Mouse (Mus musculus) cerebellum, postnatal 4 days (tissue): Measurements from ENCODE around the gene Myh3.

Source experiments
- DNase-seq, 2 experiments: peaks; one replicate each; pipeline ENCODE4 v3.0.0; 2022; ENCODE audit warnings: low spot score in 2 of 2, mixed read lengths in 1 of 2

Gene Myh3

GRCm38 (mm10) chr11:67104714-67105113, 26.6 kb downstream of the Myh3 start:
- no peak for DNase-seq

DNA sequence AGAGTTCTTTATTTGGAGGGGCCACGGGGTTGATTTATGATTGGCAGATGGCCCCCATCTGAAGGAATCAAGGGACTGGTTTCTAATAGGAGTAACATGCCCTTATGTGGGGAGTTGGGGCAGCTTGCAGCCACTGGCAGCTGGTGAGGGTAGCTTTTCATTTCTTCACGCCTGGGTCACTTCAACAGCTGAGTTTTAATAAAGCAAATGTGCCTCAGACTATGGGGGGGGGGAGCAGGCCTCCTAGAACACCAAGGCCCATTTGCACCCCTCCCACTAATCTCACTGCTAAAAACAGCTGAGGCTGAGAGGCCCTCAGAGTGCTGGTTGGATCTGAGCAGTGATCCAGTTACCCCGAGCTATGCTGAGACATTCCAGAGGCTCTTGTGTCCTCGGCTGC, 27.6 kb downstream of the Myh3 start:
- DNase-seq = no peak

GRCm38 (mm10) chr11:67106973-67107372, 28.9 kb downstream of the Myh3 start:
- DNase-seq = no peak

GRCm38 (mm10) chr11:67110168-67110948, 32.3 kb downstream of the Myh3 start:
- peak; percentile 75 to 88 for DNase-seq

- DNase-seq = peak; percentile 44 to 76
Observed at GRCm38 (mm10) chr11:67112019-67112850, 34.1 kb downstream of the Myh3 start.

DNA sequence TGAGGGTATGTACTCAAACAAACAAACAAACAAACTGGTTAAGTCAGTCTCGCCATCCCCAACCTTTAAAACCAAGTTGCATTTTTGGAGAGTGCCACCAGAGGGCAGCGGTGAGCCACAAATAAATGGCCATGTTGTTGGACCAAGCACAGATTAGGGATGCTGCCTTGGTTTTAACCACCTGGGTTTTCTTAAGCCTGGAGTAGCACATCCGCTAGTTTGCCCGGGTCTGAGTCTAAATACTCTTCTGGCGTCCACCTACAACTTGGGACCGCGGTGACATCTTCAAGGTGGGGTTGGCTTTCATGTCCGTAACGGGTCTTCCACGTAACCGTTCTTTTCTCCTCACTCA, 34.7 kb downstream of the Myh3 start:
- DNase-seq = peak; percentile 80 to 85

DNA sequence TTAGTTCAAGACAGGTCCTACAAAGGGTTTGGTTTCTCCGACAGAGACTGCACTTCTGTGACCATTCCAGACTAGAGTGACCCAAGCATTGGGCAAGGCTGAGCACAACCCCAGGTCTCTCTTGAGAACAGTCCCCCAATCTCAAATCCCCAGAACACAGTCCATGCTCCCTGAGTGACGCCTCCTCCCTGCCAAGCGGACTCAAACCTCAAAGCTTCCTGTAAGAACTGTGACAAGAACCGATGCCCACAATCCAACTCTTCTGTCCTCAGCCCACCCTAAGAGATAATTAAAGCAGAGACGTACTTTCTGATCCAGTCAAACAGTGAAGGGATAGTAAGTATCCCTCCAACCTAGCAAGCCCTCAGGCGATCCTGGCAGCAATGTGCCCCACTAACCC, 35.3 kb downstream of the Myh3 start:
- DNase-seq = no peak

DNA sequence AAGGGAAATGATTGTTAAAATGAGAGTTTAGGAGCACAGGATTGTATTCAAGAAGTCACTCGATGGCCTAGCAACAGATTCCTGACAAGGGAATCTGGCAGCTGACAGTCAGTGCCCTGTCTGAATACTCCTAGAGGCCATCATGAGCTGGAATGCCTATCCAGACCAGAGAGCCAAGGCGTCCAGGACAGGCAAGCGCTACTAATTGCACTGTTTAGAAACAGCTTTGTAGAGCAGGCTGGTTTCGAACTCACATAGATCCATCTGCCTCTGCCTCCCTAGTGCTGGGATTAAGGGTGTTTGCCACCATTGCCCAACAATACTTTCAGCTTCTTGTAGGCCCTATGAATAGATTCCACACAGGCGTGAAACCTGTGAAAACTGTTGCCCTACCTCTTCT, 36.2 kb downstream of the Myh3 start:
- DNase-seq = no peak

GRCm38 (mm10) chr11:67114901-67115300, 36.8 kb downstream of the Myh3 start:
- no peak for DNase-seq

- DNase-seq = no peak
Observed at GRCm38 (mm10) chr11:67116725-67117124, 38.6 kb downstream of the Myh3 start.

- DNase-seq = no peak
Observed at GRCm38 (mm10) chr11:67119539-67120070, 41.5 kb downstream of the Myh3 start.

DNA sequence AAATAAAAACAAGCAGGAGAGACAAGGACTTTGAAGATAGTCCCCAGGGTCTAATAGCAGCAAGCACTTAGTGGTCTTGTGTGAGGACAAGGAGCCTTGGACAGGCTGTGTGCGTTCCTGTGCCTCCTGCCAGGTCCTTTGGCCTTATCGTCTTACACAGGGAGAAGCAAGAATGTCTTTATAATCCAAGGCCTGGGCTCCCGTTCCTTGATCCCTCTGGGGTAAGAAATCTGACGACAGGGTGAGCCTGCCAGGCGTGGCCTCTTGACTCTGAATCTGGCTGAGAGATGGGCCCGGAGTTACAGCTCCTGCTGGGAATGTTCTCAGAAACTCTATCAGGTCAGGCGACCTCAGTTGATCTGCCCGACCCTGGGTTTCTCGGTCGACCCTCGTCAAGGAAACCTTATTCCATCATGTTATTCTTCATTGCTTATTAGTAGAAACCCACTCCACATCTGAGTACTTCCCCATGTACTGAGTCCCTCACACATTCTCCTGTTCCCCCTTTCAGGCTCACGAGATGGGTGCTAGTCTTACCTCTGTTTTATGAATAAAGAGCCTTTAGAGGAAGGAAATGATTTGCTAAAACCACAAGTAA, 42.7 kb downstream of the Myh3 start:
- DNase-seq = no peak

DNA sequence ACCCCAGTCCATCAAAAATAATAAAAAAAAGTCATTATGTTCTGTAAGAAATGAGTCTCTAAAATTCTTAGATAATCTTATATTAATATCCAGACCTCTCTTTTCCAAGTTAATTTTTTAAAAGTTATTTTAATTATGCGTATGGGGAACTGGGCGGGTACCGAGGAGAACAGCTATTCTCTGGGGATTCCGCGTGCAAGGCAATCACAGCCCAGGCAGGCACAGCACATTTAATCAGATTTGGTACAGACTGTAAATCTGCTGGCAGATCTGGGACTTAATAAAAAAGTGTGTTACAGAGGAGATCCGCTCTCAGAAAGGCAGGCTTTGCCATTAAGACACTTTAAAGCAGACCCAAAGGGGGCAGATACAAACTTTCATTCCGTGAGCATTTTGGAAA, 46.8 kb downstream of the Myh3 start:
- DNase-seq = no peak

DNA sequence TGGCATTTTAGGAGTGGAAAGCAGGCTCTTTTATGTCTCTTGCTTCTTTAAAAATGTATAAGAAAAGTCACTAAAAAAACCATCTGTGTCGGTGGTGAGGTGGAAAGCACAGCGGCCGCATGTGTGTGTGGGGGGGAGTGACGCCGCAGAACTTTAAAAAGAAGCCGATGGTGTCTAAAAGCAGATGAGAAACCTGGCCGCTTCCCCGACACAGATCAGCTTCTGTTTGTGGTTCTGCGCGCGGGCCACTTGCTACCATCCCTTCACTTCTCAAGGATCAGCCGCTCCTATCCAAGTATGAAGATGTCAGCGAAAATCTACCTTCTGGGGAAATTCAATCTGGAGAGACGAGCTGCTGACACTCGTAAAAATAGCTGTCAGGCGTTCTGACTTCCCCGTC, 47.3 kb downstream of the Myh3 start:
- no peak for DNase-seq

DNA sequence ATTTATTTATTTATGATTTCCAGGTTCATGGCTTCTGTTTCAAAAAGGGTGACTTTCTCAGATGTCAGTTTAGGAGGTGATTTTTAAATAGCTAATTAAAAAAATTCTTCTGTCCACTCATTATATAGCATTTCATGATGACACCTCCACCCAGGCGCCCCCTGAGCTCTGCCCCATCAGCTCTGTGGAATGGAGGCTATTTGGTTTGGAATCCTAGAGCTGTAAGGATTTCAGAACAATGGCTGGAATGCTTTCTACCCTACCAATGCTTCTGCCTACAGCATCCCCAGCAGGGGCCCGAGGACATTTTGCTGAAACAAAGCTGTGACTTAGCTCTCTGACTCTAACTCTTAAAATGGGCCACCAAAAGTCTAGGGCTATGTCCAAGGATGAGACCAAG, 55.4 kb downstream of the Myh3 start:
- no peak for DNase-seq

DNA sequence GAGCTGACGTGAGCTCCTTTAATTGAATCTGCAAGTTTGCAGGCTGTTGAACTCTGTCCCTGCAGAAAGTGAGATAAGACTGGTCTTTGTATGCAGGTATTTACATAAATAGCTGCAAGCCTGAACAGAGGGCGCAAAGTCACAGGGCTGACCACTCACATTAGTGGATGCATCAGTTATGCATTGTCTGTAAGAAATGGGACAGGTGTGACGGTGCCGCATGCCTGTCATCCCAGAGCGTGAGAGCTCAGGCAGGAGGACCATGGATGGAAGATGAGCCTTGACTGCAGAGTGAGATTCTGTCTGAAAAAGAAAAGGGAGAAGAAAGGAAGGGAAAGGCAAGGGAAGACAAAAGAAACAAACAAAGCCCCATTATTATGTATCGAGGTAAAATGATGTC, 56.6 kb downstream of the Myh3 start:
- DNase-seq = no peak

DNA sequence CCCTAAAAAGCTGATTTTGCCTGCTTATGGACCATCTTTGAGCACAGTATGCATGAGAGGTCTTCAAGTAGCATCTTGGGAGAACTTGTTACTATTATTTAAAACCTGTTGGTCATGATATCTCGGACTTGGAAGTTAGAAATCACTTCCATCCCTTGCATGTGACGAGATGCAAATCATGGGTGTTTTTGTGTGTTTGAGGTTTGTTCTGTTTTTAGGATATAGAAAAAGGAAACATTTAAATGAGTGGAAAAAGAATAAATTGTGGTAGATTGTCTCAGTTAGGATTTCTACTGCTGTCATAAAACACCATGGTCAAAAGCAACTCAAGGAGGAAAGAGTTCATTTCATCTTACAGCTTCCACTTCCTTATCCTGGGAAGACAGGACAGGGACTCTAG, 57.4 kb downstream of the Myh3 start:
- DNase-seq = no peak

- DNase-seq = no peak
Observed at GRCm38 (mm10) chr11:67139556-67139955, 61.5 kb downstream of the Myh3 start.

DNA sequence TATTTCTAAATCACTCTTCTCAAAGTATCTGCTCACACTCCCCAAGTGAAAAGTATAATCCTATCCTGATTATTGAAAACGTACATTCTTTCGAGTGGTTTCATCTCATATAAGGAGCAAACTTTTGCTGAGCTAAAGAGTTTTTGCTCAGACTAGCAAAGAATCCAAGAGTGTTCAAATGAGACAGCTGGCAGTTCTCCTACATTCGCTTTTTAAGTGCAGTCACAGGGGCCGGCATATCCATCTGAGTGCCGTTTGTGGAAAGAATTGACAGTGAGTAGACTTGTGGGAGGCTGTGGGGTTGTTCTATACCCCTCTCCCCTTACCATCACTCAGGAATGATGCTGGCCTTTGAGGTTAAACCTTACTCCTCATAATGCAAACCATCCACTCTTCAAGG, 62.1 kb downstream of the Myh3 start:
- no peak for DNase-seq

DNA sequence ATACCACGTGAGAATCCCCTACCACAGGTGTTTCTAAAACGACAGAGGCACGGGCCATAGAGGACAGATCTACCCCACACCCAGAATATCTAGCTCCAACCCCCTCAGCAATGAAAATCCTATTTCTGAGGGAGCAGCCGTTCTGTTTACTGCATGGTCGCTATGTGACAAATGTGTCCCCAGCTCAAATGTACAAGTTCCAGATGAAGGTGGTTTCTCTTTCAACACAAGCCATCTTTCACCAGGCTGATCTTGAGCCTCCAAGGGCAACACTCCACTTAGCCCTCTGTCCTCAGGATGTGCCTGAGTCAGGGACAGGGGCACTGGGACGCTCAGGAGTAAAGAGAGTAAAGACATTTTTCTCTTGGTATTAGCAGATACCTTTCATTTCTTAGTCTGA, 62.9 kb downstream of the Myh3 start:
- no peak for DNase-seq

DNA sequence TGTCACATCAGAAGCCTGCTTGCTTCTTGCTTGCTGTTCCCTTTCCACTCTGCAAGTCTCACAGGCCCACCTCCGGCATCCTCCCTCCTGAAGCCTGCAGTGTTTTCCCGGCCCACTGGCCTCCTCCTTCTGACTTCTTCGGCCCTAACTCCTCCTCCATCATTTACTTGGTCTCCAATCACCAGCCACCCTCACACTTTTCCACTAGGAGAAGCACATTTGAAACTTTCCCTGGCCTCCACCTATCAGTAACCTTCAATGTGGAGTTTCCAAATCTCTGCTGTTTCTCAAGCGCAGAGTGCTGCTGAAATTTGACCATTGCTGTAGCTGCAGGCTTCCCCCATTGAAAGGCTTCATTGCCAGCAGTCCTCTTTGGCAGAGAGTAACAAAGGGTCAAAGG, 63.9 kb downstream of the Myh3 start:
- DNase-seq = no peak

DNA sequence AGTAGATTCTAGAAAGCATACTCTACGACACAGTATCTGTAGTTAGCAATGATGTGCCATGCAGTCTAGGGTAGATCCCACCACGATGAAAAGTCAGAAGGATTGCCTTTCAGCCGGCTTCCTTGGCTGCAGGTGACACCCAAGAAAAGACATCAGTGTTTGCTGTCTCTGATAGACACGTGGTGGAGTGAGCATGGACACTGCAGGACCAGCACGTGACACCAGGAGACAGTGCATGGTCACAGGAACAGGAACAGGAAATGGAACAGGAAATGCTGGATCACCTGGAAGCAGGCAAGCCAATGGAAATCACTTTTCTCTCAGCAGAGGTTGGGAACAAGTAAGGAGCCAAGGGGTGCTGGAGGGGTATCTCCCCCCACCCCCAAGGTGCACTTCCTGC, 65.0 kb downstream of the Myh3 start:
- DNase-seq = no peak
